Comparison of ENCODE assay signal across 8 mouse cellular contexts in the genomic region with DNA sequence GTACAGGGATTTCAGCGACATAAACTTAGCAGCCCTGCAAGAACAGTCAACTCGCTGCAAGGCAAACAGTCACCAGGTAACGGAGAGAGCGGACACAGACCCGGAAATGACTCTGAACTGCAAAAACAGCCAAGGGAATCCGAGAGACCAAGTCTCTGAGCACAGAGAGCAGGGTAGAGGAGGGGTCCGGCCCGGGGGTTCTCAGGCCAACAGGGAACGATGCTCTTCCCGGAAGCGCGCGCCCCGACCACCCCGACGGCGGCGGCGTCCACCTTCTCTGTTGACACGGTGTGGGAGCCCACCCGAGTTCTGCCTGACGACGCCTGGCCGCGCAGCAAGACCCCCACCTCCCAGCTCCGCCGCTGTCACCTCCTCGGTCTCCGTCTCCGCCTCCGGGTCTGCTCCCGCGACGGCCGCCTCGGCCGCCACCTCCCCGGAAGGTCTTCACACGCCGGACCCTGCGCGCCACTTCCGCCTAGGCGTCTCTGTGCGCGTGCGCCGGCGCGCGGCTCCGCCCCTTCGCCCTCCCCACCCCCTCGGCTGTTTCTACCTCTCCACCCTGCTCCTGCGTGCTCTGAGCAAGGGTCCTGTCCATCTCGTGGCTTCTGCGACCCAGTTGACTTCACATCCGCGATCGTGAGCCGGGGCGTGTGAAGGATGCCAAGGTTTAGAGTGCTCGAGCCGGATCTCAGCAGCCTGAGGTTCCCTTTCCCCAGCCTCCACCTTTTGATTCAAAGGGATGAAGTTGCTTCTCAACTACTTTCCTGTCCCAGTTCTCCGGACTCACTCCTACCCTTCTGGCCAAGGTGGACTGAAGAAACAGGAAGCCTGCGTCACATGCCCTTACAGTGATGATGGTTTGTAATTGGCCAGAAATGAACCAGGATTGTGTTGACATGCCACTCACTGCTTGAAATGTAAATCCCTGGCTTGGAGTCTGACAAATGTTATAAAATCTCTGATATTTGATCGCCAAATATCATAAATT. TPM values are rescaled to one million over a fixed set of nuclear protein-coding genes. Genes with fewer than 3 reads are reported as not detected.
DNase-seq lines count a peak whose midpoint lies in the region; ATAC-seq lines count a peak whose summit lies in the region.

A gene (minus strand): TSS at position 813 of the 988 bp plus-strand sequence.

- peak; percentile 93 for DNase-seq in Muller cell, postnatal 12 days (ENCODE audit: inconsistent ontology term)
- DNase-seq in cerebellum, adult 9-11 months: peak; percentile 84
- DNase-seq in frontal cortex, postnatal 10 days (ENCODE audit: low spot score in 2 of 2): peak; percentile 54 to 78
- DNase-seq in layer of hippocampus, postnatal 14 days (ENCODE audit: low spot score in 2 of 2): peak; percentile 73 to 78
- DNase-seq in lung, postnatal 25 days (ENCODE audit: low spot score): peak; percentile 81
- DNase-seq in retina, embryonic 14.5 days (ENCODE audit: low spot score): peak; percentile 90
- peak; percentile 91 for DNase-seq in thymus, postnatal 4 days

- H3K9me3 ChIP-seq in hindbrain, embryonic 12.5 days (replicated peaks): no peaks in the 10 kb centered on the region

- peaks cover 19% of the 10 kb centered on the region for H3K4me1 ChIP-seq in hindbrain, embryonic 12.5 days

- ATAC-seq in hindbrain, embryonic 12.5 days (ENCODE audit: low FRiP score): peak; percentile 99

- H3K9ac ChIP-seq in hindbrain, embryonic 12.5 days: peak within 1 kb of the TSS; percentile 73

- H3K27ac ChIP-seq in hindbrain, embryonic 12.5 days: peak within 1 kb of the TSS; percentile 66

- 1% methylated on average over 67 of the region's 67 CpGs for WGBS in hindbrain, embryonic 12.5 days

- peak within 1 kb of the TSS; percentile 88 for H3K4me3 ChIP-seq in hindbrain, embryonic 12.5 days

- peak within 1 kb of the TSS; percentile 68 for H3K4me2 ChIP-seq in hindbrain, embryonic 12.5 days (replicated peaks)

- H3K36me3 ChIP-seq in hindbrain, embryonic 12.5 days: no peaks in the 10 kb centered on the region

- H3K27me3 ChIP-seq in hindbrain, embryonic 12.5 days: no peaks in the 10 kb centered on the region

RNA-seq across cellular contexts. Expression of the gene that starts here (rescaled TPM):
- polyA plus RNA-seq in hindbrain, embryonic 12.5 days (2016; fragmentation: Nextera tagmentation; extraction: Ambion mirVana): 32.4 and 36.3 TPM in 2 replicates
- 10 to 100 TPM; 15.2 to 17.6 TPM for total RNA-seq in layer of hippocampus, postnatal 14 days (2021)

Comparison
In these comparisons a context has a peak if more than half of its experiments do, and no peak if none do; other contexts are left out.
1. Peak in every context shown above with its lines: DNase-seq, ATAC-seq, H3K4me3 ChIP-seq and H3K27ac ChIP-seq.